Mouse (Mus musculus) forebrain, embryonic 16.5 days (tissue): ENCODE results near the gene Olfr703. TPM values are rescaled to one million over a fixed set of nuclear protein-coding genes. Genes with fewer than 3 reads are reported as not detected.

Source experiments
- ATAC-seq: fragments of 200-750 bp; cut with Nextera tagmentation; 2 replicates; pipeline ENCODE4 v1.8.0; 2017; ENCODE audit warnings: mild to moderate bottlenecking, moderate library complexity
- H3K27ac ChIP-seq: fragments of 300-500 bp; sonication (generic); 2 replicates; pipeline ENCODE4 v1.5.1; 2014; ENCODE audit warnings: low read length, control low read depth
- H3K27me3 ChIP-seq: fragments of 300-500 bp; sonication (generic); replicated peaks from 2 replicates; pipeline ENCODE4 v1.6.1; 2014; ENCODE audit warnings: low read length; ENCODE audit not compliant: control insufficient read depth, insufficient read depth
- H3K36me3 ChIP-seq: fragments of 300-500 bp; sonication (generic); 2 replicates; pipeline ENCODE4 v1.6.1; 2014; ENCODE audit not compliant: control insufficient read depth, insufficient read depth
- H3K4me1 ChIP-seq: fragments of 300-500 bp; sonication (generic); replicated peaks from 2 replicates; pipeline ENCODE4 v1.6.1; 2014; ENCODE audit warnings: low read length; ENCODE audit not compliant: control insufficient read depth, insufficient read depth
- H3K4me2 ChIP-seq: fragments of 300-500 bp; sonication (generic); 2 replicates; pipeline ENCODE4 v1.6.1; 2014; ENCODE audit warnings: mild to moderate bottlenecking, low read length, control low read depth
- H3K4me3 ChIP-seq: fragments of 300-500 bp; sonication (generic); replicated peaks from 2 replicates; pipeline ENCODE4 v1.5.1; 2014; ENCODE audit warnings: mild to moderate bottlenecking, low read length, control low read depth
- H3K9ac ChIP-seq: fragments of 300-500 bp; sonication (generic); replicated peaks from 2 replicates; pipeline ENCODE4 v1.6.1; 2014; ENCODE audit warnings: low read depth, low read length, control low read depth
- H3K9me3 ChIP-seq: fragments of 300-500 bp; sonication (generic); 2 replicates; pipeline ENCODE4 v1.6.1; 2016; ENCODE audit warnings: low read length; ENCODE audit not compliant: control insufficient read depth
- whole genome bisulfite sequencing: fragments of 180-500 bp; shearing (Covaris S2); extraction: QIAGEN DNeasy Blood & Tissue Kit; methylation state at CpG from one replicate; pipeline ENCODE4 v1.1.7; 2014; 5-methylcytosine and 5-hydroxymethylcytosine counted together
- polyA plus RNA-seq: library from polyadenylated mRNA; unstranded; fragments of >200 nt; fragmentation: Nextera tagmentation; extraction: Ambion mirVana; gene quantifications from 2 replicates; pipeline ENCODE4 v1.2.1, GENCODE M21; 2015

The Olfr703 gene
- not detected in 2 replicates for polyA plus RNA-seq

GRCm38 (mm10) chr7:106843060-106843459, at the start of gene Olfr703:
TSS of gene Olfr703 (plus strand) at chr7:106843360.
- ATAC-seq: no peak
- no peaks in the 10 kb centered on the region for H3K36me3 ChIP-seq
- H3K27me3 ChIP-seq: no peaks in the 10 kb centered on the region
- no peaks in the 10 kb centered on the region for H3K9me3 ChIP-seq
- H3K4me1 ChIP-seq: no peaks in the 10 kb centered on the region
- H3K4me3 ChIP-seq: no peak within 1 kb of the TSS
- H3K4me2 ChIP-seq: no peak within 1 kb of the TSS
- no peak within 1 kb of the TSS for H3K9ac ChIP-seq
- 45% methylated on average over 2 of the region's 2 CpGs for WGBS
- H3K27ac ChIP-seq: no peak within 1 kb of the TSS

- Histone ChIP-seq H3K4me2 (no peak within 1 kb of the TSS), H3K4me1 (no peaks in the 10 kb centered on the region), H3K4me3 (no peak within 1 kb of the TSS), H3K9me3 (no peaks in the 10 kb centered on the region), H3K36me3 (no peaks in the 10 kb centered on the region), H3K27ac (no peak within 1 kb of the TSS), H3K27me3 (no peaks in the 10 kb centered on the region), H3K9ac (no peak within 1 kb of the TSS)
- no peak for ATAC-seq
- 89% methylated on average over 1 of the region's 1 CpGs for WGBS
Observed at GRCm38 (mm10) chr7:106808734-106809133, 34.4 kb upstream of the Olfr703 start, which contains the start of gene Olfr700. TSS of gene Olfr700 (minus strand) at chr7:106808834.

- Histone ChIP-seq H3K27me3 (no peaks in the 10 kb centered on the region), H3K9ac (no peak within 1 kb of the TSS), H3K4me3 (no peak within 1 kb of the TSS), H3K4me1 (no peaks in the 10 kb centered on the region), H3K27ac (no peak within 1 kb of the TSS), H3K9me3 (no peaks in the 10 kb centered on the region), H3K36me3 (no peaks in the 10 kb centered on the region), H3K4me2 (no peak within 1 kb of the TSS)
- ATAC-seq: no peak
- 74% methylated on average over 2 of the region's 2 CpGs for WGBS
Observed at GRCm38 (mm10) chr7:106813829-106814228, 29.3 kb upstream of the Olfr703 start, which contains the start of gene Olfr701. TSS of gene Olfr701 (plus strand) at chr7:106814129.

- Histone ChIP-seq H3K27me3 (no peaks in the 10 kb centered on the region), H3K4me1 (no peaks in the 10 kb centered on the region), H3K4me2 (no peak overlapping the region), H3K27ac (no peak overlapping the region), H3K9ac (no peak overlapping the region), H3K4me3 (no peak overlapping the region), H3K9me3 (no peaks in the 10 kb centered on the region), H3K36me3 (no peaks in the 10 kb centered on the region)
- 64% methylated on average over 2 of the region's 2 CpGs for WGBS
- no peak for ATAC-seq
Observed at GRCm38 (mm10) chr7:106815775-106816174, 27.4 kb upstream of the Olfr703 start.

- Histone ChIP-seq H3K36me3 (no peaks in the 10 kb centered on the region), H3K27me3 (no peaks in the 10 kb centered on the region), H3K4me3 (no peak overlapping the region), H3K4me1 (no peaks in the 10 kb centered on the region), H3K27ac (no peak overlapping the region), H3K9me3 (no peaks in the 10 kb centered on the region), H3K4me2 (no peak overlapping the region), H3K9ac (no peak overlapping the region)
- no peak for ATAC-seq
Observed at GRCm38 (mm10) chr7:106818414-106818813, 24.7 kb upstream of the Olfr703 start.

GRCm38 (mm10) chr7:106833793-106834192, 9.4 kb upstream of the Olfr703 start, which contains the start of gene Olfr702:
TSS of gene Olfr702 (minus strand) at chr7:106833893.
- H3K4me1 ChIP-seq: no peaks in the 10 kb centered on the region
- no peak within 1 kb of the TSS for H3K9ac ChIP-seq
- no peaks in the 10 kb centered on the region for H3K36me3 ChIP-seq
- H3K9me3 ChIP-seq: no peaks in the 10 kb centered on the region
- no peaks in the 10 kb centered on the region for H3K27me3 ChIP-seq
- no peak for ATAC-seq
- no peak within 1 kb of the TSS for H3K4me3 ChIP-seq
- no peak within 1 kb of the TSS for H3K4me2 ChIP-seq
- H3K27ac ChIP-seq: no peak within 1 kb of the TSS

GRCm38 (mm10) chr7:106862885-106863284, 19.7 kb downstream of the Olfr703 start, which contains the start of gene Olfr704:
TSS of gene Olfr704 (plus strand) at chr7:106863185.
- H3K4me1 ChIP-seq: no peaks in the 10 kb centered on the region
- no peaks in the 10 kb centered on the region; the same call in 1 of the 2 replicates for H3K9me3 ChIP-seq
- no peaks in the 10 kb centered on the region for H3K36me3 ChIP-seq
- no peak within 1 kb of the TSS for H3K4me3 ChIP-seq
- no peak within 1 kb of the TSS for H3K9ac ChIP-seq
- H3K27me3 ChIP-seq: no peaks in the 10 kb centered on the region
- ATAC-seq: no peak
- H3K27ac ChIP-seq: no peak within 1 kb of the TSS
- H3K4me2 ChIP-seq: no peak within 1 kb of the TSS

- Histone ChIP-seq H3K36me3 (no peaks in the 10 kb centered on the region), H3K4me3 (no peak within 1 kb of the TSS), H3K4me2 (no peak within 1 kb of the TSS), H3K4me1 (no peaks in the 10 kb centered on the region), H3K9ac (no peak within 1 kb of the TSS), H3K27me3 (no peaks in the 10 kb centered on the region), H3K9me3 (no peaks in the 10 kb centered on the region), H3K27ac (no peak within 1 kb of the TSS)
- WGBS: 80% methylated on average over 3 of the region's 3 CpGs
- no peak for ATAC-seq
Observed at GRCm38 (mm10) chr7:106876791-106877190, 33.6 kb downstream of the Olfr703 start, which contains the start of gene Olfr705. TSS of gene Olfr705 (minus strand) at chr7:106876891.

GRCm38 (mm10) chr7:106888062-106888461, 44.9 kb downstream of the Olfr703 start, which contains the start of gene Olfr706:
TSS of gene Olfr706 (minus strand) at chr7:106888162.
- no peak within 1 kb of the TSS for H3K9ac ChIP-seq

More at GRCm38 (mm10) chr7:106888062-106888461, 44.9 kb downstream of the Olfr703 start, which contains the start of gene Olfr706:
- WGBS: 84% methylated on average over 2 of the region's 2 CpGs
- no peaks in the 10 kb centered on the region for H3K27me3 ChIP-seq
- H3K4me1 ChIP-seq: no peaks in the 10 kb centered on the region
- H3K27ac ChIP-seq: no peak within 1 kb of the TSS
- ATAC-seq: no peak
- no peak within 1 kb of the TSS for H3K4me2 ChIP-seq
- no peak within 1 kb of the TSS for H3K4me3 ChIP-seq
- no peaks in the 10 kb centered on the region for H3K36me3 ChIP-seq
- H3K9me3 ChIP-seq: no peaks in the 10 kb centered on the region
